Mouse (Mus musculus) testis, adult 2 months (tissue): ENCODE measurements around the gene Hadh.
A peak's percentile ranks its signal among the peaks of the same experiment; 100 is the strongest.

ENCODE experiments used
- CTCF ChIP-seq: fragments of 200-500 bp; IDR thresholded peaks from 2 replicates; pipeline ENCODE4 v1.5.1; 2012; ENCODE audit warnings: low read depth, mild to moderate bottlenecking, inconsistent platforms, low read length, moderate library complexity; ENCODE audit not compliant: control insufficient read depth, insufficient read depth, insufficient replicate concordance
- POLR2A ChIP-seq: fragments of 200-500 bp; IDR thresholded peaks from 2 replicates; pipeline ENCODE4 v1.6.1; 2012; ENCODE audit warnings: low read depth, mild to moderate bottlenecking, inconsistent platforms, low read length, moderate library complexity; ENCODE audit not compliant: control insufficient read depth

- TF ChIP-seq POLR2A (no peak), CTCF (peak; percentile 64; the same call in 1 of the 2 replicates)
Observed at GRCm38 (mm10) chr3:131212200-131212599, 59.7 kb downstream of the Hadh start.
